Mouse (Mus musculus) embryonic fibroblast, embryonic 13.5 days (primary cell): ENCODE data around the gene Tma7.

Experiments
- CTCF ChIP-seq: IDR thresholded peaks from 2 replicates; pipeline ENCODE4 v1.5.1; 2011; ENCODE audit warnings: mild to moderate bottlenecking, control low read depth, low read length, moderate library complexity, borderline replicate concordance; ENCODE audit not compliant: insufficient read depth
- POLR2A ChIP-seq: IDR thresholded peaks from 2 replicates; pipeline ENCODE4 v1.6.1; 2011; ENCODE audit warnings: low read depth, mild to moderate bottlenecking, control low read depth, low read length, moderate library complexity

DNA sequence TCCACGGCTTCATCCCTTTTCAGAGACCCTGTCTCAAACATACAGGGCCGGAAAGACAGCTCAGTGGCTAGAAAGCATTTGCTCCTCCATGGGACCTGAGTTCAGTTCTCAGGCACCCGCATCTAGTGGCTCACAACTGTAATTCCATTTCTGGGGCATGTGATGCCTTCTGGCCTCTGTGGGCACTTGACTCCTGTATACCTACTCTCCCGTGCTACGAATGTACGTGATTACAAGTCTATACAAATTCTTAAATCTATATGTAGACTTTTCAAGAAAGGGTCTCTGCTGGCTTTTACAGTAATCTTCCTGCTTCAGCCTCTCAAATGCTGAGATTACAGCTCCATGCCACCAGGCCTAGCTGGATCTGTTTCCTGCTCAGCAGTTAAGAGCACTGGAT is 38.6 kb upstream of the Tma7 start:
- no peak for TF ChIP-seq CTCF
- TF ChIP-seq POLR2A: no peak
